Mouse (Mus musculus) retina, embryonic 14.5 days (tissue): Measurements from ENCODE around the gene Snx9.

Experiments used
- DNase-seq: peaks from one replicate; pipeline ENCODE4 v3.0.0-alpha.2; 2015; ENCODE audit warnings: low spot score

Snx9 gene

GRCm38 (mm10) chr17:5841128-5841942 is at the start of gene Snx9:
Gene Snx9 (plus strand): TSS chr17:5841329.
- peak; percentile 74 for DNase-seq

GRCm38 (mm10) chr17:5792164-5792791 is 48.9 kb upstream of the Snx9 start:
- no peak for DNase-seq

- DNase-seq = no peak
These were observed 47.5 kb upstream of the Snx9 start for GRCm38 (mm10) chr17:5793593-5793992.

- no peak for DNase-seq
These were observed 46.9 kb upstream of the Snx9 start for GRCm38 (mm10) chr17:5794276-5794675.

- DNase-seq = no peak
These were observed 45.8 kb upstream of the Snx9 start for GRCm38 (mm10) chr17:5795369-5795768.

- DNase-seq = peak; percentile 91
These were observed 45.3 kb upstream of the Snx9 start for GRCm38 (mm10) chr17:5795878-5796277.

- no peak for DNase-seq
These were observed 43.9 kb upstream of the Snx9 start for GRCm38 (mm10) chr17:5797124-5797760.

- DNase-seq = peak; percentile 23
These were observed 42.8 kb upstream of the Snx9 start for GRCm38 (mm10) chr17:5798221-5798801.

- DNase-seq = no peak
These were observed 42.2 kb upstream of the Snx9 start for GRCm38 (mm10) chr17:5798900-5799299.

GRCm38 (mm10) chr17:5799396-5800021 is 41.6 kb upstream of the Snx9 start:
- DNase-seq = no peak

GRCm38 (mm10) chr17:5800254-5800653 is 40.9 kb upstream of the Snx9 start:
- DNase-seq = no peak

GRCm38 (mm10) chr17:5800824-5801560 is 40.1 kb upstream of the Snx9 start:
- DNase-seq = no peak

- no peak for DNase-seq
These were observed 39.1 kb upstream of the Snx9 start for GRCm38 (mm10) chr17:5801761-5802655.

GRCm38 (mm10) chr17:5802656-5802955 is 38.5 kb upstream of the Snx9 start:
- DNase-seq = no peak

- no peak for DNase-seq
These were observed 37.7 kb upstream of the Snx9 start for GRCm38 (mm10) chr17:5803229-5804012.

- DNase-seq = no peak
These were observed 36.6 kb upstream of the Snx9 start for GRCm38 (mm10) chr17:5804370-5805150.

- DNase-seq = no peak
These were observed 35.8 kb upstream of the Snx9 start for GRCm38 (mm10) chr17:5805151-5805834.

- DNase-seq = no peak
These were observed 35.2 kb upstream of the Snx9 start for GRCm38 (mm10) chr17:5805935-5806334.
